Mouse (Mus musculus) embryonic facial prominence, embryonic 10.5 days (tissue): ENCODE data around the gene Aatk. TPM values are rescaled to one million over a fixed set of nuclear protein-coding genes. Genes with fewer than 3 reads are reported as not detected.

ENCODE experiments used
- DNase-seq: peaks from one replicate; pipeline ENCODE4 v3.0.0-alpha.2; 2017; ENCODE audit warnings: low spot score
- H3K27ac ChIP-seq: fragments of 300-500 bp; sonication (generic); replicated peaks from 2 replicates; pipeline ENCODE4 v1.5.1; 2016; ENCODE audit warnings: mild to moderate bottlenecking
- H3K27me3 ChIP-seq: fragments of 300-500 bp; sonication (generic); replicated peaks from 2 replicates; pipeline ENCODE4 v1.6.1; 2016; ENCODE audit warnings: low read depth, mild to moderate bottlenecking; ENCODE audit not compliant: poor library complexity, severe bottlenecking
- H3K36me3 ChIP-seq: fragments of 300-500 bp; sonication (generic); replicated peaks from 2 replicates; pipeline ENCODE4 v1.6.1; 2016; ENCODE audit warnings: mild to moderate bottlenecking, moderate library complexity
- H3K4me1 ChIP-seq: fragments of 300-500 bp; sonication (generic); 2 replicates; pipeline ENCODE4 v1.6.1; 2016
- H3K4me3 ChIP-seq: fragments of 300-500 bp; sonication (generic); 2 replicates; pipeline ENCODE4 v1.5.1; 2016; ENCODE audit warnings: mild to moderate bottlenecking, moderate library complexity
- H3K9me3 ChIP-seq: fragments of 300-500 bp; sonication (generic); 2 replicates; pipeline ENCODE4 v1.6.1; 2016; ENCODE audit warnings: mild to moderate bottlenecking
- WGBS: fragments of 180-500 bp; shearing (Covaris S2); methylation state at CpG from one replicate; pipeline ENCODE4 v1.1.7; 2016; 5-methylcytosine and 5-hydroxymethylcytosine counted together
- polyA plus RNA-seq: library from polyadenylated mRNA; unstranded; fragments of >200 nt; fragmentation: Nextera tagmentation; extraction: Ambion mirVana; gene quantifications from 2 replicates; pipeline ENCODE4 v1.2.1, GENCODE M21; 2016

Aatk gene
- polyA plus RNA-seq, 1 experiment from 2014 or later: 1.6 TPM

GRCm38 (mm10) chr11:120032052-120032451 is 14.9 kb downstream of the Aatk start:
- Histone ChIP-seq H3K4me3 (no peak overlapping the region), H3K9me3 (no peaks in the 10 kb centered on the region), H3K36me3 (no peaks in the 10 kb centered on the region), H3K4me1 (peaks cover 60% of the 10 kb centered on the region), H3K27me3 (no peaks in the 10 kb centered on the region), H3K27ac (peak overlapping the region; percentile 15; the same call in 1 of the 2 replicates)
- WGBS: 71% methylated on average over 8 of the region's 8 CpGs
- no peak for DNase-seq

- Histone ChIP-seq H3K27me3 (no peaks in the 10 kb centered on the region), H3K4me3 (no peak overlapping the region), H3K4me1 (peaks cover 60% of the 10 kb centered on the region), H3K36me3 (no peaks in the 10 kb centered on the region), H3K9me3 (no peaks in the 10 kb centered on the region), H3K27ac (peak overlapping the region; percentile 48; the same call in 1 of the 2 replicates)
- peak; percentile 68 for DNase-seq
- WGBS: 41% methylated on average over 10 of the region's 10 CpGs
Measured at GRCm38 (mm10) chr11:120030145-120030901, 16.6 kb downstream of the Aatk start.

GRCm38 (mm10) chr11:120029431-120030144 is 17.4 kb downstream of the Aatk start:
- Histone ChIP-seq H3K27me3 (no peaks in the 10 kb centered on the region), H3K36me3 (no peaks in the 10 kb centered on the region), H3K9me3 (no peaks in the 10 kb centered on the region), H3K4me3 (no peak overlapping the region), H3K27ac (peak overlapping the region; percentile 2; the same call in 1 of the 2 replicates), H3K4me1 (peaks cover 55% of the 10 kb centered on the region)
- WGBS: 44% methylated on average over 9 of the region's 9 CpGs
- no peak for DNase-seq

- no peaks in the 10 kb centered on the region for H3K9me3 ChIP-seq
- H3K4me1 ChIP-seq: peaks cover 47% of the 10 kb centered on the region
- no peak overlapping the region for H3K4me3 ChIP-seq
- 83% methylated on average over 18 of the region's 18 CpGs for WGBS
- no peaks in the 10 kb centered on the region for H3K36me3 ChIP-seq
- H3K27me3 ChIP-seq: no peaks in the 10 kb centered on the region
- DNase-seq: no peak
- no peak overlapping the region for H3K27ac ChIP-seq
Measured at GRCm38 (mm10) chr11:120028319-120029092, 18.5 kb downstream of the Aatk start.

- WGBS: 82% methylated on average over 3 of the region's 3 CpGs
- Histone ChIP-seq H3K4me1 (peaks cover 47% of the 10 kb centered on the region), H3K27ac (no peak overlapping the region), H3K36me3 (no peaks in the 10 kb centered on the region), H3K27me3 (no peaks in the 10 kb centered on the region; the same call in 1 of the 2 replicates), H3K4me3 (no peak overlapping the region), H3K9me3 (no peaks in the 10 kb centered on the region)
- no peak for DNase-seq
Measured at GRCm38 (mm10) chr11:120026941-120027340, 20.0 kb downstream of the Aatk start.

GRCm38 (mm10) chr11:120022841-120023240 is 24.1 kb downstream of the Aatk start:
- peaks cover 54% of the 10 kb centered on the region for H3K4me1 ChIP-seq

GRCm38 (mm10) chr11:120022216-120022615 is 24.8 kb downstream of the Aatk start:
- no peak for DNase-seq
- Histone ChIP-seq H3K4me3 (no peak overlapping the region), H3K9me3 (no peaks in the 10 kb centered on the region), H3K27ac (no peak overlapping the region), H3K4me1 (peaks cover 56% of the 10 kb centered on the region), H3K36me3 (no peaks in the 10 kb centered on the region), H3K27me3 (peaks cover 14% of the 10 kb centered on the region; the same call in 1 of the 2 replicates)
- WGBS: 57% methylated on average over 8 of the region's 8 CpGs

More at GRCm38 (mm10) chr11:120022841-120023240, 24.1 kb downstream of the Aatk start:
- H3K9me3 ChIP-seq: no peaks in the 10 kb centered on the region
- H3K36me3 ChIP-seq: no peaks in the 10 kb centered on the region
- DNase-seq: no peak
- no peak overlapping the region for H3K4me3 ChIP-seq
- H3K27ac ChIP-seq: peak overlapping the region; percentile 36; the same call in 1 of the 2 replicates
- peaks cover 9% of the 10 kb centered on the region; the same call in 1 of the 2 replicates for H3K27me3 ChIP-seq
- 69% methylated on average over 12 of the region's 12 CpGs for WGBS

GRCm38 (mm10) chr11:120021367-120021766 is 25.6 kb downstream of the Aatk start:
- peaks cover 20% of the 10 kb centered on the region; the same call in 1 of the 2 replicates for H3K27me3 ChIP-seq
- peaks cover 56% of the 10 kb centered on the region for H3K4me1 ChIP-seq
- no peak overlapping the region; the same call in 1 of the 2 replicates for H3K27ac ChIP-seq
- 89% methylated on average over 16 of the region's 16 CpGs for WGBS
- no peaks in the 10 kb centered on the region for H3K9me3 ChIP-seq
- DNase-seq: no peak
- H3K4me3 ChIP-seq: no peak overlapping the region
- no peaks in the 10 kb centered on the region for H3K36me3 ChIP-seq

- H3K4me1 ChIP-seq: peaks cover 62% of the 10 kb centered on the region
- no peaks in the 10 kb centered on the region for H3K9me3 ChIP-seq
Measured at GRCm38 (mm10) chr11:120019542-120020440, 27.2 kb downstream of the Aatk start.

GRCm38 (mm10) chr11:120017011-120017410 is 30.0 kb downstream of the Aatk start:
- Histone ChIP-seq H3K36me3 (no peaks in the 10 kb centered on the region), H3K4me3 (no peak overlapping the region), H3K4me1 (peaks cover 66% of the 10 kb centered on the region), H3K9me3 (no peaks in the 10 kb centered on the region), H3K27ac (no peak overlapping the region; the same call in 1 of the 2 replicates), H3K27me3 (peaks cover 45% of the 10 kb centered on the region)
- DNase-seq: no peak
- 83% methylated on average over 8 of the region's 8 CpGs for WGBS

More at GRCm38 (mm10) chr11:120019542-120020440, 27.2 kb downstream of the Aatk start:
- Histone ChIP-seq H3K27me3 (peaks cover 28% of the 10 kb centered on the region; the same call in 1 of the 2 replicates), H3K27ac (peak overlapping the region; percentile 45), H3K36me3 (no peaks in the 10 kb centered on the region), H3K4me3 (0 out of 2 replicates have a peak overlapping the region, but pooled peaks have one; percentile 11)
- DNase-seq: no peak
- 51% methylated on average over 23 of the region's 23 CpGs for WGBS

- H3K36me3 ChIP-seq: no peaks in the 10 kb centered on the region
- H3K27me3 ChIP-seq: peaks cover 68% of the 10 kb centered on the region
- H3K4me1 ChIP-seq: peaks cover 59% of the 10 kb centered on the region
- 88% methylated on average over 4 of the region's 4 CpGs for WGBS
- no peak for DNase-seq
- H3K9me3 ChIP-seq: no peaks in the 10 kb centered on the region
- no peak overlapping the region for H3K4me3 ChIP-seq
- H3K27ac ChIP-seq: no peak overlapping the region
Measured at GRCm38 (mm10) chr11:120014758-120015157, 32.2 kb downstream of the Aatk start.
